Mouse (Mus musculus) thymus, postnatal 0 days (tissue): ENCODE measurements around the gene Slc1a2. TPM values are rescaled to one million over a fixed set of nuclear protein-coding genes. Genes with fewer than 3 reads are reported as not detected.

Experiments used
- DNase-seq: peaks from one replicate; pipeline ENCODE4 v3.0.0-alpha.2; 2015; ENCODE audit warnings: low spot score
- polyA plus RNA-seq: library from polyadenylated mRNA; unstranded; fragments of >200 nt; fragmentation: Nextera tagmentation; extraction: Ambion mirVana; gene quantifications from 2 replicates; pipeline ENCODE4 v1.2.1, GENCODE M21; 2015

The Slc1a2 gene
- polyA plus RNA-seq: 0.73 and 0.98 TPM in 2 replicates

- DNase-seq: no peak
These were observed at the start of gene Slc1a2 for GRCm38 (mm10) chr2:102658163-102658660. Gene Slc1a2, plus strand, starts transcription at chr2:102658659.

GRCm38 (mm10) chr2:102610485-102610884 lies 48.0 kb upstream of the Slc1a2 start:
- no peak for DNase-seq

- DNase-seq: no peak
These were observed 41.8 kb upstream of the Slc1a2 start for GRCm38 (mm10) chr2:102616637-102617036.

GRCm38 (mm10) chr2:102620744-102621429 lies 37.6 kb upstream of the Slc1a2 start:
- no peak for DNase-seq

- DNase-seq: no peak
These were observed 36.3 kb upstream of the Slc1a2 start for GRCm38 (mm10) chr2:102622176-102622575.

GRCm38 (mm10) chr2:102622943-102623342 lies 35.5 kb upstream of the Slc1a2 start:
- no peak for DNase-seq

- no peak for DNase-seq
These were observed 33.9 kb upstream of the Slc1a2 start for GRCm38 (mm10) chr2:102624538-102624937.

- no peak for DNase-seq
These were observed 26.1 kb upstream of the Slc1a2 start for GRCm38 (mm10) chr2:102632361-102632760.

- no peak for DNase-seq
These were observed 24.4 kb upstream of the Slc1a2 start for GRCm38 (mm10) chr2:102634010-102634409.

GRCm38 (mm10) chr2:102635523-102636060 lies 22.9 kb upstream of the Slc1a2 start:
- no peak for DNase-seq

GRCm38 (mm10) chr2:102636116-102636600 lies 22.3 kb upstream of the Slc1a2 start:
- no peak for DNase-seq

- DNase-seq: no peak
These were observed 20.3 kb upstream of the Slc1a2 start for GRCm38 (mm10) chr2:102638140-102638539.

GRCm38 (mm10) chr2:102638690-102639089 lies 19.8 kb upstream of the Slc1a2 start:
- DNase-seq: no peak

- DNase-seq: no peak
These were observed 9.5 kb upstream of the Slc1a2 start for GRCm38 (mm10) chr2:102648845-102649500.

GRCm38 (mm10) chr2:102650322-102650721 lies 8.1 kb upstream of the Slc1a2 start:
- no peak for DNase-seq

GRCm38 (mm10) chr2:102655966-102656725 lies 2.3 kb upstream of the Slc1a2 start:
- no peak for DNase-seq

GRCm38 (mm10) chr2:102657726-102658125 lies 733 bp upstream of the Slc1a2 start:
- DNase-seq: no peak

- DNase-seq: no peak
These were observed 432 bp downstream of the Slc1a2 start for GRCm38 (mm10) chr2:102658661-102659520.

- no peak for DNase-seq
These were observed 1.0 kb downstream of the Slc1a2 start for GRCm38 (mm10) chr2:102659521-102659830.

- DNase-seq: no peak
These were observed 2.6 kb downstream of the Slc1a2 start for GRCm38 (mm10) chr2:102661052-102661451.

- DNase-seq: no peak
These were observed 4.5 kb downstream of the Slc1a2 start for GRCm38 (mm10) chr2:102662911-102663310.
